Mouse (Mus musculus) skeletal muscle tissue, adult 2 months (tissue): ENCODE measurements around the gene Sf3b3.
"Not testable (repeated sequence)": the region's sequence is repeated elsewhere in the genome, so short reads cannot be mapped to it uniquely, and the experiment has no call there.

ENCODE experiments used
- DNase-seq: peaks from one replicate; pipeline ENCODE4 v3.0.0-alpha.2; 2012; ENCODE audit warnings: low read depth, low spot score

Sf3b3 gene

GRCm38 (mm10) chr8:110846405-110847170 is at the start of gene Sf3b3, which contains the start of gene Cog4:
Gene Sf3b3, minus strand, starts transcription at chr8:110846787.
Gene Cog4, plus strand, starts transcription at chr8:110846600.
- DNase-seq = peak; percentile 83

GRCm38 (mm10) chr8:110895812-110896211 is 49.2 kb upstream of the Sf3b3 start:
- DNase-seq = no peak

DNA sequence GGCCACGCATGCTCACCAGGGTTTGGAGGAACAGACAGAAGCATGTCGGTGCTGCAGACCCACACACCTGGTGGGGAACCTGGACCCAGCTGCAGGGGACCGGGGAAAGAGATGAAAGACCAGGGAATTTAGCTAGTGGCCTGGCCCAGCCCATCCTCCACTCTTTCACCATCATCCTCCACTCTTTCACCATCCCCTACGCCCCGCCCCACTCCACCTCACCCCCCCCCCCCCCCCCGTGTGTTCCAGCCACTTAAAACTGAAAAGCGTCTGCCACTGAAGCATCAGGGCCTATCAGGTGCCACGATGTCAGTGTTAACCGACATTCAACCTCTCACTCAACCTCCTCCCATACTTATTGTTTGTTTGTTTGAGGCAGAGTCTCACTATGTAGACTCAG is 48.7 kb upstream of the Sf3b3 start:
- no peak for DNase-seq

- DNase-seq = no peak
These were observed 48.3 kb upstream of the Sf3b3 start for GRCm38 (mm10) chr8:110894851-110895250.

GRCm38 (mm10) chr8:110892913-110893312 is 46.3 kb upstream of the Sf3b3 start:
- DNase-seq = no peak

- no peak for DNase-seq
These were observed 45.5 kb upstream of the Sf3b3 start for GRCm38 (mm10) chr8:110892040-110892439.

DNA sequence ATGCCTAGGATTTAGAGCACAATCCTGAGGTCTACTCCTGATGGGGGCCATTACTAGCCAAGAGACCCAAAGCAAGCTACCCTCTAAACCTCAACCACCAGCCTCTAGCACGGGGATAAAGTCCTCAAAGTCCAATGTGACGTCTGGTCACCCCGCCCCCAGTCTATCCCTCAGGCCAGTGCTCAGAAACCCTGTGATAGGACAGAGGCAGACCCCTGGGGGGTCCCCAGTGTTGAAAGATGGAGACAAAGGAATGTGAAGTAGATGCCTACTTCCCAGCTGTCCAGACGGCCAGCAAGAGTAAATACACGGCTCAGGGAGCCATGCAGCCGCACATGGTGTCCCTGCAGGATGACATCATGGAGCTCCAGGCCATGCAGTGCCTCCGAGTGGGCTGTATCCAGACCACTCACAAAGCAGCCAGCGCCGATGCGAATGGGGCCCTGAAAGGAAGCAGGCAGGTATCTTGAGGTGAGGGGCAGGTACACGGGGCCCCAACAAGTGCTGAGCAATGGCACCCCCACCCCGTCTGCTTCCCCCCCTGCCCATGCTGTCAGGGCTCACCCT is 43.4 kb upstream of the Sf3b3 start:
- DNase-seq = no peak

DNA sequence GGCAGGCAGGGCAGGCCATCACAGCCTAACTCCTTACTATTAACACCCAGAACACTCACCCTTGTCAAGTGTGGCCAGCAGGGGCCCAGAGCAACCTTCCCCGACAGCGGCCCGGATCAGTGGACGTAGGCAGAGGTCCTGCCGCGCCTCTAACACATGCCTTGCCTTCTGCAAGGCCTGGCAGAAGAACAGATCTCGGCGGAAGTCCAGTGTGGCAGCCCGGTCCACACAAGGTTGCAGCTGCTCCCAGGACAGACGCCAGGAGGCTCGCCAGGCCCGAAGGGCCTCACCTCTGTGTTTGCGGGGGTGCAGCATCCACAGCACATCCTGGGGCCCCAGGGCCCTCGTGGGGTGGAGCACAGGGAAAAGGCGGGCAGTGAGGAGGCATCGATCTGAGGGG is 42.3 kb upstream of the Sf3b3 start:
- DNase-seq = peak; percentile 34

DNA sequence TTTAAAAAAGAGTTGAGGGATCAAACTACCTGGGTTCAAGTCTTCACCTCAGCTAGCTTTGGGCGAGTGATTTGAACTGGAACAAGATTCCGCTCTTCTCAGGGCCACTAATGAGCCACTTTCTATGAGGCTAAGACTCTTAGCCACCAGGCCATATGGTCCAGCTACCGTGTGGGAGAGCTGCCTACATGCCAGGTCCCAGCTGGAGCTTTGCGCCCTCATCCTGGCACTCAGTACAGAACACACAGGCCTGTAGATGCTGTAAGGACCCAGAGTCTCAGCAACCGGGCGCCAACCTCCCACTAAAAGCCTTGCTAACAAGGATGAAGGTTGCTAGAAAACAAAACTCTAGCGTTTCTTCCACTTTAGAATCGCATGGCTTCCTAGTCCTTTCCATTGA is 41.9 kb upstream of the Sf3b3 start:
- no peak for DNase-seq

DNA sequence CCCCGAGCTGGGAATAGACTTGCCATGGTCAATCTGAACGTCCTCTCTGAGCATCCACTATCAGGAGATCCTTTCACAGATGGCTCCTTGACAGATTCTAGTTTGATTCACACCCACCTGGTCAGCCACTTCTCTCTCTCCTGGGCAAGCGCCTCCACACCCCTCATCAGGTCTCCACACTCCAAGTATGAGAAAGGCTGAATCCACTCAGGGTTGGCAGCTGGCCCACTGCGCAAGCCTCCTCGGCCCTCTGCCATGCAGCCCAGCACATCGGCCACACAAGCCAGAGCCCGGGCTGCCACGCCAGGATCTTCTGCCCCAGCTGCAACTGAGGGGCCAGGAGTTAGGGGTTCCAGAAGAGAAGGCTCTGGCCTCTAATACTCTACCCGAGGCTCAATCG is 41.0 kb upstream of the Sf3b3 start:
- no peak for DNase-seq

- no peak for DNase-seq
These were observed 40.0 kb upstream of the Sf3b3 start for GRCm38 (mm10) chr8:110886634-110887033.

GRCm38 (mm10) chr8:110883824-110884223 is 37.2 kb upstream of the Sf3b3 start:
- no peak for DNase-seq

DNA sequence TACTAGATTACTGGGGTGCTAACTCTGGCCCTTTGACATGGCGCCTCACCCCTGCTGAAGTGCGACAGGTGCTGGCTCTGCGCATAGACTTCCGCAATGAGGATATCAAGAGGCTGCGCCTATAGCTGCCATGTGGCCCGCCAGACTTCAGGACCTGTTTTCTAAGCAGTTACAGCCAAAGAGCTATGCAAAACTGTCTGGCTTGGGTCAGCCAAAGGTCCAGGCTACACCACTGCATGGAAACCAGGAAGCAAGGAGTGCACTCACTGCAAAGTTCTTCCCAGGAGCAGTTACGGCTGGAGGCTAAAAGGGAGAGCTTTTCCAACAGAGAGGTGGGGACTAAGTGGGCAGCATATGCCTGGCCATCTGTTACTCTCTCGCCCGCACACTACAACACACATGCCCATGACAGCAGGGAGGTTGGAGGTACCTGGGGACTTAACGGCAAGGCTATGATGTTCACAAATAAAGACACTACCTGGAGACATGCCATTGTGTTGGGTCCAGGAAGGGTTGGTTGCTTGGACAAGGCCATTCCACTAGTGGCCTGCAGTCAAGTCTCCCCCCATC is 35.2 kb upstream of the Sf3b3 start:
- no peak for DNase-seq

DNA sequence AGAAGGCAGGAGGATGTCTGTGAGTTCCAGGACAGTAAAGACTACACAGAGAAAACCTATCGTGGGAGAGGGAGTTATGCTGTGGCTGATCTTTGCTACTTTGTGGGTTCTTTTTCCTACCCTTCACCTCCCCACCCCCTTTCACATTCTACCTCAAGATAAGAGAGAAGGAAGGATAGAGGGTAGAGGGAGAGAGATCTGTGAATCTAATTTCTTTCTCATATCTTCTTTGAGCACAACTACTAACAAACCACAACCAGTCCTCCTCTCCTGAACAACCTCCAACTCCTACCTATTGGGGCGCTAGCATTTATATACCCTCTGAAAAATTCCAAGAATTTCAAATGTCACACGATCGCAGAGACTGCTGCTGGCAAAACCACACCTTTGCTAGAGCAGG is 31.3 kb upstream of the Sf3b3 start:
- DNase-seq = no peak

GRCm38 (mm10) chr8:110870501-110870900 is 23.9 kb upstream of the Sf3b3 start:
- DNase-seq = peak; percentile 45

GRCm38 (mm10) chr8:110861347-110862025 is 14.9 kb upstream of the Sf3b3 start:
- DNase-seq = not testable (repeated sequence)

DNA sequence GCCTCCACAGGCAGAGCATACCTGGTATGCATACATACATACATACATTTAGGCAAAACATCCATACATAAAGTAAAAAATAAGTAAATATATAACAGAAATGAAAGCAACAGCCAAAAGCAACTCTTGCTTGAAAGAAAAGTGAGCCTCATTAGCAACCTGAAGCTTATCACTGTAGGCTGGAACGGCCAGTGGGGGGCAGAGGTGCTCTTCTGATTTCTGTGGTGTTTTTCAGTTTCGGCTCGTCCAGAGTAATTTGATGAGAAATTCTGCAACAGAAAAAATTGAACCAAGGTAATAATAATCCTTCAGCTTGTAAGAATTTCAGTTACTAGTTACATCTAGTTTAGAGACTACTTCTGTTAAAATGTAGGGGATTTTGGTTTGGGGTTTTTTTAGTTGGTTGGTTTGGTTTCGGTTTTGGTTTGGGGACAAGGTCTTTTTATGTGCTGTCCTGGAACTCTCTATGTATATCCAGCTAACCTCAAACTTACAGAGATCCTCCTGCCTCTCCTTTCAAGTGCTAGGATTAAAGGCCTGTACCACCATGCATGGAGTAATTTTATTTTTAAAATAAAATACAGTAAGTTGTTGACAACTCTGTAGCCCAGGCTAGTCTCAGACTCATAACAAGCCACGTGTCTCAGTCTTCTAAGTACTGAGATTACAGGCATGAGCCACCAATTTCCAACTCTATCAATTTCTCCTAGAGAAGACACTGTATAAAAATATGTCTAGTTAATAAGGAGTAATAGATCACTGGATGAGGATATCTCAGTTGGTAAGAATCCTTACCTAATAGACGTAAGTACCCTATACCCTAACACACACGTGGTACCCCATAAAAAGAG is 13.3 kb upstream of the Sf3b3 start:
- no peak for DNase-seq

DNA sequence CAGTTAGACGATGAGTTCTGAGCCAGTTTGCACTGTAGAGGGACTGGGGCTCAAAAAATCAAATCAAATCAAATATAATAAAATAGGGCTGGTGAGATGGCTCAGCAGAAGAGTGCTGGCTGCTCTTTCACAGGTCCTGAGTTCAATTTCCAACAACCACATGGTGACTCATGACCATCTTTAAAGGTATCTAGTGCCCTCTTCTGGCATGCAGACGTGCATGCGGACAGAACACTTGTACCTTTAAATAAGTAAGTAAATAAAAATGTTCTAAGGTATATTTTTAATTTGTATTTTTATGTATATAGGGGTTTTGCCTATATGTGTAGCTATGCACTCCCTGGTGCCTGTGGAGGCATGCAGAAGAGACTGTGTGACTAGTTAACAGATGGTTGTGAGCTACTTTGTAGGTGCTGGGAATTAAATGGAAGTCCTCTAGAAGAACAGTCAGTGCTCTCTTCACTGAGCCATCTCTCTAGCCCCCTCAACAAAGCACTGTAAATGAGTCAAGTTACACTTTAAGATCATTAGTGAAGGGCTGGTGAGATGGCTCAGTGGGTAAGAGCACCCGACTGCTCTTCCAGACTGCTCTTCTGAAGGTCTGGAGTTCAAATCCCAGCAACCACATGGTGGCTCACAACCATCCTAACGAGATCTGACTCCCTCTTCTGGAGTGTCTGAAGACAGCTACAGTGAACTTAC is 10.3 kb upstream of the Sf3b3 start:
- no peak for DNase-seq

DNA sequence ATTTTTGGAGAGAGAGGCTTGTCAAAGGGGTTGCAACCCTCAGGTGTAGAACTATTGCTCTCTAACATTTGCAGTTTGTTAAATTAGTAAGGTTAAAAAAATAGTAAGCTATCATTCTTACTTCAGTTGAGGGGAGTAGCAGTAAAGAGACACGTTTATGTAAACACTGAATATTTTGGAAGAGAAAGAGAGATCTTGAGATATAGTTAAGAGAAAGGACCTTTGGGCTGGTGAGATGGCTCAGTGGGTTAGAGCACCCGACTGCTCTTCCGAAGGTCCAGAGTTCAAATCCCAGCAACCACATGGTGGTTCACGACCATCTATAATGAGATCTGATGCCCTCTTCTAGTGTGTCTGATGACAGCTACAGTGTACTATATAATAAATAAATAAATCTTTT is 9.5 kb upstream of the Sf3b3 start:
- DNase-seq = not testable (repeated sequence)

DNA sequence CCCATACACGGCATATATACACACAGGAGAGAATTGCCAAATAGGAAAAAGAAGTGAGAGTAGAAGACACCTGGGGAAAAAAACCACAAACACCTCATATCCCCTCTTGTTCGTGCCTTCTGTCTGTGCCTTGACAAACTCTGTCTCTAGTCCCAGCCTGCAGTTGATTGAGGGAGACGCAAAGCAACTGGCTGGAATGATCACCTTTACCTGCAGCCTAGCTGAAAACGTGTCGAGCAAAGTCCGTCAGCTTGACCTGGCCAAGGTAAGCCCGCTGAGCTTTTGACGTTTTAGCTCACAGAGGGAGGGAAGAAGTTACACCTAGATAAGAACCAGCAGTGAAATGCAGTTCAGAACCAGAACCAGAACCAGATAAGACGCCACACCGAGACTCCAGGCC is 4.6 kb upstream of the Sf3b3 start:
- DNase-seq = no peak
